Mouse (Mus musculus) kidney, postnatal 36 days (tissue): ENCODE data around the gene Pfdn6.
"Not testable (repeated sequence)": the region's sequence is repeated elsewhere in the genome, so short reads cannot be mapped to it uniquely, and the experiment has no call there.

Experiments used
- DNase-seq, 2 experiments: peaks; one replicate each; pipeline ENCODE4 v3.0.0; 2021 to 2022; ENCODE audit warnings: mixed read lengths in 2 of 2

Pfdn6 gene

GRCm38 (mm10) chr17:33891892-33892291 is 48.3 kb downstream of the Pfdn6 start:
- DNase-seq: not testable (repeated sequence)

- no peak for DNase-seq
These were observed 48.8 kb downstream of the Pfdn6 start for GRCm38 (mm10) chr17:33891357-33891756.

- peak; percentile 99 to 100 for DNase-seq
These were observed 49.5 kb downstream of the Pfdn6 start, which contains the start of gene Kifc1 for GRCm38 (mm10) chr17:33890533-33891059. TSS of gene Kifc1 (minus strand) at chr17:33890661.

- not testable (repeated sequence) for DNase-seq
These were observed 50.1 kb downstream of the Pfdn6 start for GRCm38 (mm10) chr17:33889941-33890532.
